Mouse (Mus musculus) intestine, embryonic 15.5 days (tissue): ENCODE results near the gene Gemin4. TPM values are rescaled to one million over a fixed set of nuclear protein-coding genes. Genes with fewer than 3 reads are reported as not detected.

Experiments used
- ATAC-seq: fragments of 200-750 bp; cut with Nextera tagmentation; 2 replicates; pipeline ENCODE4 v1.8.0; 2017; ENCODE audit warnings: moderate TSS enrichment, moderate library complexity
- H3K27ac ChIP-seq: fragments of 300-500 bp; sonication (generic); 2 replicates; pipeline ENCODE4 v1.5.1; 2015; ENCODE audit warnings: mild to moderate bottlenecking, inconsistent platforms
- H3K27me3 ChIP-seq: fragments of 300-500 bp; sonication (generic); replicated peaks from 2 replicates; pipeline ENCODE4 v1.6.1; 2015; ENCODE audit warnings: inconsistent platforms
- H3K36me3 ChIP-seq: fragments of 300-500 bp; sonication (generic); 2 replicates; pipeline ENCODE4 v1.6.1; 2015; ENCODE audit warnings: inconsistent platforms
- H3K4me1 ChIP-seq: fragments of 300-500 bp; sonication (generic); replicated peaks from 2 replicates; pipeline ENCODE4 v1.6.1; 2015; ENCODE audit warnings: inconsistent platforms
- H3K4me2 ChIP-seq: fragments of 300-500 bp; sonication (generic); replicated peaks from 2 replicates; pipeline ENCODE4 v1.6.1; 2015; ENCODE audit warnings: mild to moderate bottlenecking, inconsistent platforms
- H3K4me3 ChIP-seq: fragments of 300-500 bp; sonication (generic); replicated peaks from 2 replicates; pipeline ENCODE4 v1.5.1; 2015; ENCODE audit warnings: inconsistent platforms
- H3K9ac ChIP-seq: fragments of 300-500 bp; sonication (generic); 2 replicates; pipeline ENCODE4 v1.6.1; 2015; ENCODE audit warnings: inconsistent platforms
- H3K9me3 ChIP-seq: fragments of 300-500 bp; sonication (generic); 2 replicates; pipeline ENCODE4 v1.6.1; 2016; ENCODE audit warnings: inconsistent platforms
- WGBS: fragments of 180-500 bp; shearing (Covaris S2); methylation state at CpG from one replicate; pipeline ENCODE4 v1.1.7; 2015; 5-methylcytosine and 5-hydroxymethylcytosine counted together
- polyA plus RNA-seq: library from polyadenylated mRNA; unstranded; fragments of >200 nt; fragmentation: Nextera tagmentation; extraction: Ambion mirVana; gene quantifications from 2 replicates; pipeline ENCODE4 v1.2.1, GENCODE M21; 2015

Gemin4 gene
- polyA plus RNA-seq, 1 experiment from 2014 or later = 32.6 TPM

- H3K4me2 ChIP-seq = no peak overlapping the region
- no peak overlapping the region for H3K4me3 ChIP-seq
- H3K27ac ChIP-seq = no peak overlapping the region
- no peaks in the 10 kb centered on the region for H3K27me3 ChIP-seq
- H3K9me3 ChIP-seq = no peaks in the 10 kb centered on the region
- peaks cover 12% of the 10 kb centered on the region for H3K4me1 ChIP-seq
- no peak for ATAC-seq
- 39% methylated on average over 2 of the region's 2 CpGs for WGBS
- H3K9ac ChIP-seq = no peak overlapping the region
- peaks cover 22% of the 10 kb centered on the region for H3K36me3 ChIP-seq
Measured at GRCm38 (mm10) chr11:76247239-76247638, 29.8 kb upstream of the Gemin4 start.

GRCm38 (mm10) chr11:76246439-76246838, 29.0 kb upstream of the Gemin4 start:
- ATAC-seq = no peak
- Histone ChIP-seq H3K36me3 (peaks cover 22% of the 10 kb centered on the region), H3K4me2 (no peak overlapping the region), H3K4me1 (peaks cover 14% of the 10 kb centered on the region), H3K9ac (no peak overlapping the region), H3K9me3 (no peaks in the 10 kb centered on the region), H3K4me3 (no peak overlapping the region), H3K27me3 (no peaks in the 10 kb centered on the region), H3K27ac (no peak overlapping the region)

DNA sequence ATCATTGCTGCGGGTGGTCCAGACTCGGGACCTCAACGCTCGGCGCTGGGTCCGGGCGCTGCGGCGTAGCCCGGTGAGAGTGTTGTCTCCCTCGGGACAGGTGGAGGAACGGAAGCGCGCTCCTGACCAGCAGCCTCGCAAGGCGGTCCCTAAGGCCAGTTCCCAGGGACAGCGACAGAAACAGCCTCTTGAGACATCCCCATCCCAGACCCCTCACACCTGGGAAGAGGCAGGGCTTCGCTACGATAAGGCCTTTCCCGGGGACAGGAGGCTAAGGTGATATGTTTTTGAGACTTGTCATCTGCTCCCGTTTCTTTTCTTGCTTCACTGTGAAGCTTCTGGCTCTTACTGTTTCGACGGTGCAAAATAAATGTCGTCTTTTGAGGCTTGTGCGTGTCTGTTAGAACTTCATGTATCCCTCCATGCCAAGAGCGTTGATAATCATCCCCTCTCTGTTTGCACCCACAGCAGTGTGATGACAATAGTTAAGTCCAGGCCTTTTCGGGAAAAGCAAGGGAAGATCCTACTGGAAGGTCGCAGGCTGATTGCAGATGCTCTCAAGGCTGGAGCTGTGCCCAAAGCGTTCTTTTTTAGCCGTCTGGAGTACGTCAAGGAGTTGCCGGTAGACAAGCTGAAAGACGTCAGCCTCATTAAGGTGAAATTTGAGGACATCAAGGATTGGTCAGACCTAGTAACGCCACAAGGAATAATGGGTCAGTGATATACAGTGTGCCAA, 26.5 kb upstream of the Gemin4 start:
- 1% methylated on average over 34 of the region's 34 CpGs for WGBS
- H3K27ac ChIP-seq = peak overlapping the region; percentile 44; the same call in 1 of the 2 replicates
- peak overlapping the region; percentile 81 for H3K9ac ChIP-seq
- no peaks in the 10 kb centered on the region for H3K27me3 ChIP-seq
- ATAC-seq = peak; percentile 66
- peaks cover 15% of the 10 kb centered on the region for H3K4me1 ChIP-seq
- H3K4me2 ChIP-seq = peak overlapping the region; percentile 77
- H3K9me3 ChIP-seq = no peaks in the 10 kb centered on the region
- peaks cover 4% of the 10 kb centered on the region; the same call in 1 of the 2 replicates for H3K36me3 ChIP-seq
- H3K4me3 ChIP-seq = peak overlapping the region; percentile 90

GRCm38 (mm10) chr11:76242901-76243810, 25.7 kb upstream of the Gemin4 start, which contains the start of the genes Mrm3 and Glod4:
TSS of gene Mrm3 (plus strand) at chr11:76243715.
TSS of gene Glod4 (minus strand) at chr11:76243725.
- no peaks in the 10 kb centered on the region for H3K27me3 ChIP-seq
- H3K9me3 ChIP-seq = no peaks in the 10 kb centered on the region
- no peaks in the 10 kb centered on the region for H3K36me3 ChIP-seq
- peak within 1 kb of the TSS; percentile 90 for H3K4me3 ChIP-seq
- peak within 1 kb of the TSS; percentile 77 for H3K4me2 ChIP-seq
- peaks cover 15% of the 10 kb centered on the region for H3K4me1 ChIP-seq
- under 1% methylated on average over 61 of the region's 61 CpGs for WGBS
- H3K27ac ChIP-seq = peak within 1 kb of the TSS; percentile 62; the same call in 1 of the 2 replicates
- ATAC-seq = peak; percentile 95
- peak within 1 kb of the TSS; percentile 81 for H3K9ac ChIP-seq

DNA sequence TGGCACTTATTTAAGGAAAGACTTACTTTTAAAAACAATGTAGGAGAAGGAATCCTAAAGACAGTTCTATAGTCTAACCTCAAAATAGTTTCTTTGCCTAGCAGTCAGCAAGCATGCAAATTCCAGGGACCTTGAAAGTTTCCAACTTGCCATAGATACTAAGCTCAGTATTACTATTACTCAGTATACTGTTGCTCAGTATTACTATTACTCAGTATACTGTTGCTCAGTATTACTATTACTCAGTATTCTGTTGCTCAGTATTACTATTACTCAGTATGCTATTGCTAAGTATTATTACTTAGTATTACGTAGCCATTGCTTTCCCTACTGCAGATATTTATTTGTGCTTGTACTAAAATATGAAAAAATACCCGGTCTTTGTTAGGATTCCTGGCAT, 22.3 kb upstream of the Gemin4 start:
- H3K27ac ChIP-seq = no peak overlapping the region
- no peak overlapping the region for H3K4me3 ChIP-seq
- no peaks in the 10 kb centered on the region for H3K9me3 ChIP-seq
- H3K4me2 ChIP-seq = no peak overlapping the region
- ATAC-seq = no peak
- no peak overlapping the region for H3K9ac ChIP-seq
- 94% methylated on average over 2 of the region's 2 CpGs for WGBS
- peaks cover 13% of the 10 kb centered on the region; the same call in 1 of the 2 replicates for H3K36me3 ChIP-seq
- H3K27me3 ChIP-seq = no peaks in the 10 kb centered on the region
- H3K4me1 ChIP-seq = peaks cover 11% of the 10 kb centered on the region

GRCm38 (mm10) chr11:76236136-76236535, 18.7 kb upstream of the Gemin4 start:
- Histone ChIP-seq H3K27ac (no peak overlapping the region), H3K4me1 (no peaks in the 10 kb centered on the region), H3K9ac (no peak overlapping the region), H3K9me3 (no peaks in the 10 kb centered on the region), H3K4me2 (no peak overlapping the region), H3K36me3 (peaks cover 33% of the 10 kb centered on the region; the same call in 1 of the 2 replicates), H3K4me3 (no peak overlapping the region), H3K27me3 (no peaks in the 10 kb centered on the region)
- ATAC-seq = no peak
- 90% methylated on average over 3 of the region's 3 CpGs for WGBS

- Histone ChIP-seq H3K4me2 (no peak overlapping the region), H3K4me3 (no peak overlapping the region)
- no peak for ATAC-seq
Measured at GRCm38 (mm10) chr11:76225051-76225450, 7.6 kb upstream of the Gemin4 start.

GRCm38 (mm10) chr11:76224631-76225030, 7.2 kb upstream of the Gemin4 start:
- no peak overlapping the region for H3K4me2 ChIP-seq
- no peak overlapping the region for H3K4me3 ChIP-seq
- H3K4me1 ChIP-seq = no peaks in the 10 kb centered on the region
- WGBS = 94% methylated on average over 5 of the region's 5 CpGs
- H3K36me3 ChIP-seq = peaks cover 13% of the 10 kb centered on the region
- H3K27me3 ChIP-seq = no peaks in the 10 kb centered on the region
- H3K27ac ChIP-seq = no peak overlapping the region
- no peak for ATAC-seq
- no peak overlapping the region for H3K9ac ChIP-seq
- no peaks in the 10 kb centered on the region for H3K9me3 ChIP-seq

More at GRCm38 (mm10) chr11:76225051-76225450, 7.6 kb upstream of the Gemin4 start:
- Histone ChIP-seq H3K4me1 (no peaks in the 10 kb centered on the region), H3K27ac (no peak overlapping the region), H3K9me3 (no peaks in the 10 kb centered on the region), H3K36me3 (peaks cover 13% of the 10 kb centered on the region), H3K27me3 (no peaks in the 10 kb centered on the region), H3K9ac (no peak overlapping the region)

DNA sequence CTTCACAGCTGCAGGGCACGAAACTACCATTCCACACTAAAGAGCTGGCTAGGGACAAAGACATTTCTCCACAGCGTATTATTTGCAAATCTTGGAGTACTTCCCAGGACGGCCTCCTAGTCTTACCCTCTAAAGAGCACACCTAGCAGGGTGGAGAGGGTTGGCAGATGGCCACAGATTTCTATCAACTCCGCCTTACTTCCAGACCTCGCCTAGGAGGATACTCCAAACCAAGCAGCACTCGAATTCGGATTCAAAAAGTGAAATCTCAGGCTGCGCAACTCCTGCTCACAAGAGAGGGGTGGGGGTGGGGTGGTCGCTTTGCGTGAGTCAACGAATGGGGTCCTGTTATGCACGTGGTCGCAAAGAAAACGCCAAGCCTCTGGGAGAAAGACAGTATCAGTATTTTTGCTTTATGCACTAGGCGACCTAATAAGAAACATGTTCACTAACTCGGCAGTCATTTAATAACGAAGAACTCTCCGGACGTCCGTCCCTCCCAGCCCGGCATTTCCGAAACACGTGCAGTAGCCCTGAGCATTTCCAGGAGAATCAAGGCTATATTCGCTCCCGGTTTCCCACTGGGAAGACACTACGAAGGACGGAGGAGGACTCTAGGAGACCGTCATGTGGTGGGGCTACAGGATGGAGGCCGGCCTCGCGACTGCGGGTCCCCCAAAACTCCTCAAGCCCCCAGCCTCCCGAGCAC, 629 bp downstream of the Gemin4 start:
- Histone ChIP-seq H3K4me1 (peaks cover 11% of the 10 kb centered on the region; the same call in 1 of the 2 replicates), H3K9ac (peak overlapping the region; percentile 94), H3K9me3 (no peaks in the 10 kb centered on the region), H3K4me3 (peak overlapping the region; percentile 84), H3K27me3 (no peaks in the 10 kb centered on the region), H3K36me3 (peaks cover 14% of the 10 kb centered on the region), H3K4me2 (peak overlapping the region; percentile 75), H3K27ac (peak overlapping the region; percentile 90)
- WGBS = 2% methylated on average over 33 of the region's 33 CpGs
- ATAC-seq = peak; percentile 4

DNA sequence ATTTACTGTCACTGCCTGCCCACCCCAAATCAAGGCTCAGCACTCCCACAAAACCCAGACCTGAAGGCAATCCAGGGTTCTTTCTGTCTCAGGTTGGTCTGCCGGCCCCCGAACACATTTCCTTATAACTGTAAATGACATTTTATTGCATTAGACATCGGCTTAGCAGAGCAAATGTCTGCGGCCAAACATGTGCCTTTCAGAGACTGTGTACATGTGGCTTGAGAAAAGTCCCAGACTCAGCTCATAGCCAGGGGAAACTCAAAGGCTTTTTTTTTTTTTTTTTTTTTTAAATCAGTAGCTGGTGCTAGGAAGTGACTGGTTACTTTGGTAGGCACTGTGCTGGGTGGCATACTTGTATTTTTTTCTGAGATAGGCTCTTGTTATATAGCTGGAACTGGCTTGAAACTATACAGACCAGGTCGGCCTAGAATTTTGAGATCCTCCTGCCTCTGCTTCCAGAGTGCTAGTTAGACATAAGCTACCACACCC, 1.4 kb downstream of the Gemin4 start:
- 78% methylated on average over 5 of the region's 5 CpGs for WGBS
- H3K27me3 ChIP-seq = no peaks in the 10 kb centered on the region
- peak overlapping the region; percentile 84 for H3K4me3 ChIP-seq
- H3K4me2 ChIP-seq = peak overlapping the region; percentile 75
- H3K27ac ChIP-seq = peak overlapping the region; percentile 90; the same call in 1 of the 2 replicates
- peaks cover 15% of the 10 kb centered on the region for H3K36me3 ChIP-seq
- H3K9me3 ChIP-seq = no peaks in the 10 kb centered on the region
- no peak overlapping the region for H3K9ac ChIP-seq
- H3K4me1 ChIP-seq = peaks cover 11% of the 10 kb centered on the region; the same call in 1 of the 2 replicates
- ATAC-seq = no peak

GRCm38 (mm10) chr11:76215011-76215410, 2.5 kb downstream of the Gemin4 start:
- Histone ChIP-seq H3K27me3 (no peaks in the 10 kb centered on the region), H3K4me1 (peaks cover 14% of the 10 kb centered on the region; the same call in 1 of the 2 replicates), H3K4me3 (no peak overlapping the region), H3K9ac (no peak overlapping the region), H3K36me3 (peaks cover 17% of the 10 kb centered on the region), H3K9me3 (no peaks in the 10 kb centered on the region), H3K27ac (no peak overlapping the region), H3K4me2 (no peak overlapping the region)
- ATAC-seq = no peak
- 76% methylated on average over 2 of the region's 2 CpGs for WGBS
